Mouse (Mus musculus): ENCODE measurements around the gene Large1.

DNA sequence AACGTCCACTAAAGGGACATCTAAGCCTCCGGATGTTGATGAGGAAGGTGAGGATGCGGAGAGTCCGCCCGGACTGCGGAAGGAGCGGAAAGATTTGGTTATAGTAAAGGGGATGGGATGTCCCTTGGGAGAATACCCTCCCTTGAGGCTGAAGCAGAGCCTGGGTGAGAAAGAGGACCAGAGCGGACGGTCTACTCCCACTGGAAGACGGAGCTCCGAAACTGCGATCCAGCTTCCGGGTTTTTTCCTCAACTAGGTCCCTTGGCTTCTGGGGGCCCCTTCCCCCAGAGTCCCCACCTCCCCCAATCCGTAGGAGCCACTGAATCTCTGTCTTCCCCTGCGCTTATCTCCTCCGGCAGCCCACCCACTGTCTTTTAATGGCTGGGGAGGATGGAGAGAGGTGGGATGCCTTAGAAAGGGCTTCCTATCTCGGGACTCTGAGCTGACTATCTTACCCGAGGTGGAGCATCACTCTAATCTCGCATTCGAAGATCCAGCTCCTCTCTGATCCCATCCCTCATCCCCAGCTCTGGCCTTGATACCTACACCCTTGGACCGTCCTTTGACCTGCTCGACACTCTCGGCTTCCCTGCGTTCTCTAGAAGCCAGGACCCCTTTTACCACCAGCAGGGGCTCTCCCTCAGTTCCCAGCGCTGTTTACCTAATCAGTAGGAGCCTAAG, 1.0 kb upstream of the Large1 start:
- no peak for TF ChIP-seq CTCF (IDR thresholded peaks at IDR 0.05; ENCODE audit: borderline replicate concordance, control insufficient read depth, extremely low read depth, insufficient read depth, low read length, poor library complexity)
- TF ChIP-seq POLR2A (IDR thresholded peaks at IDR 0.05; ENCODE audit: control insufficient read depth, extremely low read depth, insufficient read depth, low read length, poor library complexity): no peak

All from thymus, adult 2 months (tissue).